Mouse (Mus musculus): ENCODE results near the gene Wdr25.

Wdr25 gene

DNA sequence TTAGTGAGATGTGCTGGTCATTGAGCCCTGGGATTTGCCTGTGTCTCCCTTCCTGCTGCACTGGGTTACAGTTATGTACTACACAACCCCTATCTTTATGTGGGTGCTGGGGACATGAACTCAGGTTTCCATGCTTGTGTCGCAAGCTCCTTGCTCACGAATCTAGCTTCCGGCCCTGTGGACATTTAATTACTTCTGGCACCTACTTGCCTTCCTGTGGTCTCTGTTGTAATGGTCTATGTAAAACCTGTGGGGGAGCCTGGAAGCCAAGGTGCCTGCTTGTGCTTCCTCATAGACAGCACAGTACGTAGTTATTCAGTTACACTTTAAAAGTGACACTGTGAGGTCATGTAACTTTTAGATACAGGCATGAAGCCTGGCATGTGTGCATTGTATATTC is 44.1 kb downstream of the Wdr25 start:
- DNase-seq, result no peak

DNA sequence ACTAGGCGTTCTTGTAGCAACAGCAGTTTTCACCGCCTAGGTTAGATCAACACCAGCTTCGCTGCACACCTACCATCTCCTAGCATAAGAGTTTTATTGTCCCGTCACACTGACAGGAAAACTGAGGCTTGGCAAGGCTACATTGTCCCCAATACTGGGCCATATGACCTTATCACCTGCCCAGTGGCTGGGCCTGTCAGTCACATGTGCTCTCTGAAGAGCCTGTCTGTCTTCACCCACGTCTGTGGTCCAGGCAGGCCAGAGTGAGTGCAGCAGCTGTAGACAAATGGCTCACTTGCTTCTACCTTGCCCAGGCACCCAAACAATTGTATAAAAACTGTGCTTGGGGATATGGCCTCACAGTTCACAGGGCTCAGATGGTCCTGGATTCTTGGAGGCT is 45.4 kb downstream of the Wdr25 start:
- DNase-seq, result no peak

DNA sequence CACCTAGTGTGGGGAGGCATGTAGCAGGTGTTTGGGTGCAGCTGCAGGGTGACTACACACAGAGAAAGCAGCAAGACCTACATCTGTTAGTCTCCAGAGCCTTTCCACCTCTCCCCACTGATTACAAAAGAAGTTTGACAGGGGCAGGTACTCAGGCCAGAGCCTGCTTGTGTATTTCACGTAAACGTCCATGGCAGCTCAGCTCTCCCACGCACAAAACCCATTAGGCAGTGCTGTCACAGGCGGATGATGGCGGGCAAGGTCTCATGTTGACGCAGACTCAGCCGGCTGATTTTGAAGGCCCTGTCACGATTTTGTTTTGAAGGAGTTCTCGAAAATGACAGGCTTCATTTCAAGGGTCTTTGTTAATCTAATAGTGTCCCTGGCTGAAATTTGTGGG is 45.9 kb downstream of the Wdr25 start:
- DNase-seq, result no peak

DNA sequence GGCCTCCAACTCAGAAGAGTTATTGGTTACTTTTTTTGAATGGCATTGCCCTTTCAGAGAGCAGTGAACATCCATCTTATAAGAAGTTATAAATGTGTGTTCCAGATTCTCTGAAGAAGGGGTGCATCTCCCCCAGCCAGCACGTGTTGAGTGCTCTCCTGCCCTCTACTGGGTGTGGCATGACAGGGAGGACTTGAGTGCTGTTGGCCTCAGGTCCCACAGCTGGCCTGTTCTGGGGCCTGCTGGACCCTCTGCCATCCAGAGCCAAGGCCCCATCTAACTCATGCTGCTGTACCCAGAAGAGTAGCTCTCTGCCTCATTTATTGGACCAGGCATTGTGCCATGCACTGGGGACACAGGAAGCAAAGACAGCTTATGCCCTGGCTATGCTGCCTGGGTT is 46.8 kb downstream of the Wdr25 start:
- no peak for DNase-seq

DNA sequence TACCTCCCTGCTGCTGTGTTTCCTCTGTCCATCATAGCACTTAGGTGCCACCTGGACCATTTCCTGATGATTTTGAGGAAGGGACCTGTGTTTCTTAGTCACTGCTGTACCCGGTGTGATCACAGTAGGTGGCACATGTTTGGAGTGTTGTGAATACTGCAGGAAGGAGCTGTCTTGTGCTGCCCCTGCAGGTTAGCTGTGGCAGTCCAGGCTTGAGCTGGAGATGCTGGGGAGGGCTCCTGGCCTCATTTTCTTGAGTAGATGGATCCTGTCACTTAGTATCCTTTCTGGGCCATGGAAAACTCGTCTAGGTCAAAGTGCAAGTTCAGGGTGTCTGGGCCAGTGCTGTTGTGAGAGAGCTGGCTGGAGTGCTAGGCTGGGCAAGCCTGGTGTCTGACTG is 47.9 kb downstream of the Wdr25 start:
- DNase-seq, result no peak

DNA sequence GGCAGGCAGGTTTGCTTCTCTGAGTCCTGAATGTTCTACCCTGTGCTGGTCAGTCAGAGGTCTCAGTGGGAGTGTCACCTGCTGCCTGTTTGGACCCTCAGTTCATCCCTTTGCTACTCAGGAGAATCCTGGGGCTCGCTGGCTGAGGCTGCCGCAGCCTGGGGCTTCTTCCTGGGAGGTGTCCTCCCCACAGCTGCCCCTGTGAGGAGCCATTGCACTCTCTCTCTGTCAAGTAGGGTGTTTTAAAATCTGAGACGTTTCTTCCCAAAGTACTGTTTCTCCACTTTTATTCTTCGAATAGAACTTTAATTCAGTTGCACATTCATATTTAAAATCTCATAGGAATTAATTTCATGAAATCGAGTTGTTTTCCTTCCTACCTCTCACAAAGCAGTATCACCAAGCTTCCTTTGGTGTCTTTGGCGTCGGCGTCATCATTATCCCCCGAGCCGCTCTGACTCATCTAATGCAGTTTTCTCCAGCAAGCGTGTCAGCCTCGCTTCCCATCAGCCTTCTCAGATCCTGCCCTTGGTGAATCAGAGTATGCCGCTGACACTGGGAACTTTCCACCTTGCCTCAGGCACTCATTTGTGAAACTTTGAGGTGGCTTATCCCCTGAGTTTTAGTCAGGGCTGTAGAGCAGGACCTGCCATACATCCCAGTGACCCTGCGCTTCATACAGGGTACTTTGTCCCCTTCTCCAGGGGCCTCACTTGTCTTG is 48.9 kb downstream of the Wdr25 start:
- DNase-seq, result no peak

DNA sequence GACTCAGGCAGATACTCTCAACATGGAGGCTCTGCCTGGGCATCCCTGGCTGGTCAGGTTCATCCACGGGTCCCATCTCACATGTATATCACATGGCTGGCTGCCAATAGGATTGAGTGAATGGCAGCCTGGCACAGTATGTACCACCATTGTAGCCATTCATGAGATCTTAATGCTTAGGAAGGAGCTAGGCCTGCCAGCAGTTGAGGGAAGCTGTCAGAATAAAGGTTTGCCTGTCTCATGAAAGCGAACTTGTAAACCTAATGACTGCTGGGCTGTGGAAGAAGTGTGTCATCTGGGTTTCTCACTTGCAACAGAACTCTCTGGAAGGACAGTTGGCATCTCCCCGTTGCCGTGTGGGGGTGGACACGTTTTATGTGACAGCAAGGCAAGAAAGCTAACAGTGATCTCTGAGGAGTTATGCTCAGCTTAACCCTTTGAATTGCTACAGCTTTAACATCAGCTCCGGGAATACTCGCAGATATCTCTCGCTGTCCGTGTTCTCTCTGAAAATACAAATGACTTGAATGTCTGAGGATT is 59.6 kb downstream of the Wdr25 start:
- no peak for DNase-seq

DNA sequence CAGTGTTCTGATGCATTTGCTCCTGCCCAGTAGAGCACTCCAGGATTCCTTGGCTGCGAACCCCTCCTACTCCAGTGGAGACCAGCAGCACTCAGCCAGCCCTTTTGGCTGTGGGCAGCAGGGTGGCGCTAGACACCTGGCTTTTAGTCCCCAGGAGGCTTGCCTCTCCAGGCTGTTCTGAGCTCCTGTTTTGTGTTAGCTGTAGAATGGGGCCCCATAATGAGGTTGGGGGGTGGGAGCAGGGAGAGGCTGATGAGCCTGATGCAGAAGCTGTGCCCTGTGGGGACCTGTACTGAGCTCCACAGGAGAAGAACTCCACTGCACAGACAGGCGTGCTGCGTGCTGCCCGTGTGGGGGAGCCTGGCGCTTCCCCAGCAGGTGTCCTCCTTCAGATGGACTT is 60.4 kb downstream of the Wdr25 start:
- peak; percentile 15 to 56 for DNase-seq

DNA sequence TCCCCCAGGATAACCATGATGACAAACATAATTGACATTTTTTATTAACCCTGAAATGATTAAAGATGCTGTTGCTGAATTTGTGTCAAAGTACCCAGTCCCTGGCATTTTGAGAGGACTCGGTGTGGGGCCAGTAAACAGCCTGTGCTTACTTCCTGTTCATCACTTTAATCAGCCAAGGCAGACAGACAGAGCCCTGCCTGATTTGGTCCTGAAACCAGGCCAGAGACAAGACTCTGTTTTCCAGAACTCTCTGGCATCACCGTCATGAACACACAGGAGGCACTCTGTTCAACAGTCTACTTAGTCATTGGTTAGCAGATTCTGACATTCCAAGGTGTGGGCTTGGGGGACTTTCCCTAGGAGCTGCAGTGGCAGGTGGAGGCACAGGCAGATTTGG is 61.0 kb downstream of the Wdr25 start:
- DNase-seq, result no peak

DNA sequence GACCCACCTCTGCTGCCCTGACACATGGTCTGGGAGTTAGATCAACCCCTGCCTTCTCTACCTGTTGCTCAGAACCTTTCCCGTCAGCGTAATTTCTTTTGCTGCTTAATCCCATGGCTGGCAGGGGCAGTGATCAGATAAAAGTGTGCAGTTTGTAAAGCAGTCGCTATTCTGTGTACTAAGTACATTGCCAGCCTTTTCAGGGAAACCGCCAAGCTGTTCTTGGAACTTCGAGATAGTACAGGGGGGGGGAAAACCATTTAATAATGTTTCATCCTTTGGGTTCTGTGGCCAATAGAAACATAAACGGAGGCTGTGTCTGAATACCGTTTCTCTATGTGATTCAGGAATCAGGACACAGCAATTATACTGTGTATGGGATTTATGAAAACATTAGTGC is 65.1 kb downstream of the Wdr25 start:
- DNase-seq, result no peak

DNA sequence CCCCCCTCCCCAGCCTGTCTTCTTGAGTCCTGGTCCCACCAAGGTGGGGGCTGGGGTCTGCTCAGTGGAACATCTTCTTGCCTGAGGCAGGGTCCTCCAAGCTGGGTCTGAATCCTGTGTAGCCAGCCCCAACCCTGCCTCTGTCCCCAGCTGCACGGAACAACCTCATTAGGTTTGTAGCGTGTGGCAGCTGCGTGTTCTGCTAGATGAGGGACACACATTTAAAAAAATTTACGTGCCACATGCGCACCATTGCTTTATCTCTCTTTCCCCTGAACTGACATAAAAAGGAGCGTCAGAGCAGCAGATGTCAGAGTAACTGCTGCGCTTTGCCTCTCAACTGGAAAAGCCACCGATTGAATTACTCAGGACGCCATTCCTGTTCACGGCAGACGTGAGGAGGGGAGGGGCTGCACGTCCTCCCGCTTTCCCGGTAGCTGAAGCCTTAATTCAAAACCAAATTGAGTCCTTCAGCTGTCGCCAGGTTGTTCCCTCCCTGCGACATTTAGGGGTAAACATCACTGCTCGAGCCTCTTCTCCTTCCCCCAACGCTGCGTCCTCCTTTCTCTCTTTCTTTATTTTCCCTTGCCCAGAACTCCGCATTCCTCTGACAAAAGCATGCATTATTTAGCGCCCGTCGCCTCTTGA is 65.7 kb downstream of the Wdr25 start:
- no peak for DNase-seq

DNA sequence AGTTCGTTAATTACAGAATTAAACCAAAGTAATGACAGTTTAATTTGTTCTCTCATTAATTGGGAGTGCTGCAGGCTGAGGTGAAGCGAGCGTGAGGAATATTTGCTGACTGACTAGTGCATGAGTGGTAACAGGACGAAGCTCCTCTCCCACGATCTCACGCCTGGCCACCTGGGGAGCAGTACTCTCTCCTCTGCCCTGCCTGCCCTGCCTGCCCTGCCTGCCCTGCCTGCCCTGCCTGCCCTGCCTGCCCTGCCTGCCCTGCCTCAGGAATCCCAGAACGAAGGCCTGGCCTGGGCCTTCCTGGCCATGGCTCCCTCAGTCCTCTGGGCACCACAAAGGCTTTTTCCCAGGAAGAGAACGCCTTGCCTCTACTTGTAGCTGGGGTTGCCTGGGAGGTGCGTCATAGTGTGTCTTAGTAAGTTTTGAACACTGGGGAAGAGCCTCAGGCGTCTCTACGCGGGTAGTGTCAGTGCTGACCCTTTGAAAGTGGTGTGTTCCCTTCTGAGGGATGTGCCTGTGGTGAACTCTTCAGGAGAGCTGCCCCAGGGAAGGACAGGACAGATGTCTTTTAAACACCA is 66.3 kb downstream of the Wdr25 start:
- peak; percentile 41 to 66 for DNase-seq

DNA sequence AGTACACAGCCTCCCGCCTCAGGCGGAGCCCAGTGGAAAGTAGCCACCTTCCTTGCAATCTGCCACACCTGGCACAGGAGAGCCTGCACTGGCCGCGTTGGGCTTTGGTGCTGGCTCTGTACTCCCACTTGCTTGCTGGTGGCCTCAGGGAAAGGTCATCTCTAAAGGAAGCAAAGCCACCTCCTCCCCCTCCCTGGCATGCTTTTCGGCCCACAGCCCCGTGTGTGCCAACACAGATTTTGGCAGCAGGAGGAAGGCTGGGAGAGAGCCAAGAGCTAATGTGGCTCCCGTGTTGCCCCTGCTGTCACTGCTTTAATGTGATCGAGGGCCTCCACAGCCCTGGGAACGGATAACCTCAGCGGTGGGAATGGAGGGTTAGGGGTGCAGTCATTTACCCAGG is 66.8 kb downstream of the Wdr25 start:
- peak; percentile 71 to 76 for DNase-seq

DNA sequence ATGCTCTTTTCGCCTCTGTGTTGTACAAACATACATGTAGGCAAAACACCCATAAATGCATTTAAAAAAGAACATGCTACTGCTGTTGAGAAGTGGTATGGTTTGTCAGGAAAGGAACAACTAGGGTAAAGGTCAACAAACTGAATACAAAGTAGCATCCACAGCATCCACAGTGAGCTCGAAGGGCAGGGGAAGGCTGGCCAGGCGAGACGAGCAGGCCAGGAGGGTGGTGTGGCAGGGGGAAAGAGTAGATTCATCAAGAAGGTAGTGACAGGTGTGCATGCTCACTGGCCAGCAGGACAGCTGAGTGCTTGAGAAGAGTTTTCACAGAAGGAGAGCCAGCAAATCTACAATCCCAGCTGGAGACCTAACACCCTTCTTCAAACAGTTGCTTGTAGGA is 74.2 kb downstream of the Wdr25 start:
- peak; percentile 35 for DNase-seq

DNA sequence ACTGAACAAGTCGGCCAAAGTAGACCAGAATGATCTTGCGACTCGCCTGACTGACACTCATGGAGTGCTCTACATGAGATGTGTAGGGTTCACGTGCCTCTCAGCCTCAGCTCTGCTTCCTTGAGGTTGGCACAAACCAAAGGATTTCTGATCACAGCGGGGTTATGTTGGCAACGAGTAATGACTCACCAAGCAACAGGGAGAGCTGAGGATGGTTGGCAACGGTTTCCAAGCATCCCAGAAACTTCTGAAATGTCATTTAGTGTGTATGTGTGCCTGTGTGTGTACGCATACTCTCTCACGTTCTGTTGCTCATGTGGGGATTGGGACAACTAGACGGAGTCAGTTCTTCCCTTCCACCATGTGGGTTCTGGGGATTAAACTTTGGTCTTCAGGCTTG is 74.6 kb downstream of the Wdr25 start:
- DNase-seq, result no peak

DNA sequence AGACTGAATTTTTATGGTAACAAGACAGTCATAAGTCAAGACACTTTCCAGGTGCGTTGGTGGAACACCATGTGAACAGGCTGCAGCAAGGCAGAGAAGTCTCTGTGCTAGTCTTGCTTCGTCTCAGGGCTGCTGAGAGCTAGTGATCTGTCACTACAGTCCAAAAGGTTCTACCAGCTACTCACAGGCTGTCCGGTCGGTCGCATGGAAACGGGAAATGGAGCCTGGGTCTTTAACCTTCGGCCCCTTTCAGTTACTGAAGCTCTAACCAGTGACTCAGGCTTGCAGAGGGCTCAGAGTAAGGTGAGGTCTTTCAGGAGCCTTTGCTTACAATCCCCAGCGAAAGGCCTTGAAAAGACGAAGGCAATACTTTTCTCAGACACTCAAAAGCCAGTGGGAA is 78.0 kb downstream of the Wdr25 start:
- DNase-seq, result peak; percentile 64 to 74

DNA sequence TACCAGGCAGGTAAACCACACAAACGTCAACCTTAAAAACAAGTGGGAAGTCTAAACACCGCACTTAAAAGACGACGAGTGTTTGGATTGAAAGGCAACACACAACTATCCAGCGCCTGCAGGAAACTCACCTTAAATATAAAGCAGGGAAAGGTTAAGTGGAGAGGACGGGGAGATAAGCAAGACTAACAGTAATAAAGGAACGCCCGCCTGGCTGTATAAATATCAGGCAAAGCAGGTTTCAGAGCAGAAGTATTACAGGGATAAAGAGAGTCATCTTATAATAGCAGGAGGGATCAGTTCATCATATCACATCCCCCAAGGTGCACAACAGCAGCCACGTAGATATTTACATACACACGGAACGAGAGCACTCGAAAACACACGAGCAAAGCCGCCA is 78.8 kb downstream of the Wdr25 start:
- DNase-seq, result no peak

DNA sequence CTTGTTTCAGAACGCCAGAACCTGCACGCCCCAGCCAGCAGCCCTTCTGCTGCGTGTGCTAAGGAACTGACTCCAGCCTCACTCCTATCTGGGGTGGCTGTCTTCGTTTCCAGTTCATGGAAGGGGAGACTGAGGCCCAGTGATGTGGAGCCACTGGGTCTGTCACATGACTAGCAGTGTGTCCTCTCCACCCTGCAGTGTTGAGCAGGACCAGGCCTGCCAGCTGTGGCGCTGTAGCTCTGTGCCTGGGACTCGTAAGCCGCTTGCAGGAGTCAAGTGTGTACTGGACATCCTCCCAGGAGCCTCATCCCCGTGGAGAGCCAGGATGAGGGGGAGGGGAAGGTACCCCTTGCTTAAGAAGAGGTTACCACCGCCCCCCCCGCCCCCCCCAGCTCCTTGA is 86.5 kb downstream of the Wdr25 start:
- DNase-seq, result peak in 1 of 2 experiments; percentile 11

DNA sequence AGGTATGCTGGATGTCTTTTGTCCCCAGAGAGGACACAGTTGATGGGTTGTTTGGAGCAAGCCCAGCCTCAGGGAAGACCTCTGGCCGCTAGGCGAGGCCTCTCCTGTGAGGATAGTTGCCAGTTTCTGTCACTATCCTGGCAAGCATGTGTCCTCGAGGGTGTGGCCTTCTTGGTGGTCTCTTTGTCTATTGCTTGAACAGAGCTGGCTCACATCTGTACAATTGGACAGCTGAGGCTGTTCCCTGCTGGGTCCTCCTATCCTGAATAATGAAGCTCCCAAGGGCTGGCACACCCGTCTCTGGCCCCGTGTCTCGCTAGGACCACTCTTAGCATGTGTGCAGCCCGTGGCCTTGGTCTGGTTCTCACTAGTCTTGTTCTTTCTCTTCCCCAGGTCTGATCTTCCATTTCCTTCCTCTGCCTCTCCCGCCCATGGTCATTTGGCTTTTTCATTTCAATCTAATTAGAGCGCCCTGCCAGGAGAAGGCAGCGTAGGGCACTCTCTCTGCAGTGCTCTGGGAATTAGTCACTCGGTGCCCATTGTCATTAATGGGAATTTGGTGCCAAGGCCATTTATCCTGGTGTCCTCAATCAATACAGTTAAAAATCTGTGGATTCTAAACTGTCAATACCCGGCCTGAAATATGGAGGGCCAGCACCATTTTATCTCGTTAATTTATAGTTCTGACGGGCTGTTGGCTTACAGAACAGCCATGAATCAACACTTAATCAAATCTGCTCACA is 88.7 kb downstream of the Wdr25 start:
- no peak for DNase-seq

DNA sequence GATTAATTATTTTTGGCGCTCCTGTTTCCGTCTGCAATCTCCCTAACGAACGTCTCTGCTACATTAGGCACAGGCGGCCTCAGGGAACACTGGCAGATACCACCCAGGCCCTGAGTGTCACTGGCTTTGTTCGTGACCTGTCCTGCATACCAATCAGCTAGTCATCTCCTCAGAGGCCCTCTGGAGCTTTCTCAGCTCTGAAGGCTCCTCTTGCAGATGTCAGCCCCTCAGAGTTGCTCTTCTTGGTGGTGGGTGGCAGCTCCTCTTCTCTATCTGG is 89.2 kb downstream of the Wdr25 start:
- DNase-seq, result no peak

DNA sequence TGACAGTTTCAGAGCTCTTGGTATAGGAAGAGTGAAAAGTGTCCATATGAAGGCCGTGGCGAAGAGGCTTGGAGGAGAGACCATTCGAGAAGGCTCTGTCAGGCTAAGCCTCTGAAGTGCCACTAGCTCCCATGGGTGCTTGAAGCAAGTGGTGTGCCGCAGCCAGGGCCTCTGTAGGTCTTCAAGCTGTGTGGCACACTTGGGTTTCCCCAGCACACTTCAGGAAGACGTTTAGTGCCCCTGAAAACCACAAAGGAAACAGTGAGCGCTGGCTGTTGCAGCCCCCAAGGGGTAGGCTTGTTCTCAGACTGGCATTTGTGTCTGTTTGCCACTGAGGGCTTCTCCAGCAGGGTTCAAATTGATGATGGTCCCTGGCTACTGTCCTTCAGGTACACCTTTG is 90.1 kb downstream of the Wdr25 start:
- DNase-seq, result no peak

DNA sequence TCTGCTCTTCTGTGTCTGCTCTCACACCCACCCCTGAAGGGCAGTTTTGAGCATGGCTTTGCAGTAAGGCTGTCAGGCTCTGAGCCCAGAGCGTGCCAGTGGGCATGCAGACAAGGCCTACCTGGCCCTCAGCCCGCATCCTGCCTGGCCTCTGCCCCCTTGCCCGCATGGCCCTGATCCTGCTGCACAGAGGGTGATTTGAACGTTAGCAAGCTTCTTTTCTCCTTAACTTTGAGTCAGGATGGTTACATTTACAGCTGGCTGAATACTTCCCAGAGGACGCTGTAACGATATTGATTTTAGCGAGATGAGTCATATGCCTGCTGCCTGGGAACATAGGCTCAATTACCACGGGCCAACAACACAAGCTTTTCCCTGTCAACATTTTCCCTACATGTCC is 91.0 kb downstream of the Wdr25 start:
- peak; percentile 50 to 67 for DNase-seq

DNA sequence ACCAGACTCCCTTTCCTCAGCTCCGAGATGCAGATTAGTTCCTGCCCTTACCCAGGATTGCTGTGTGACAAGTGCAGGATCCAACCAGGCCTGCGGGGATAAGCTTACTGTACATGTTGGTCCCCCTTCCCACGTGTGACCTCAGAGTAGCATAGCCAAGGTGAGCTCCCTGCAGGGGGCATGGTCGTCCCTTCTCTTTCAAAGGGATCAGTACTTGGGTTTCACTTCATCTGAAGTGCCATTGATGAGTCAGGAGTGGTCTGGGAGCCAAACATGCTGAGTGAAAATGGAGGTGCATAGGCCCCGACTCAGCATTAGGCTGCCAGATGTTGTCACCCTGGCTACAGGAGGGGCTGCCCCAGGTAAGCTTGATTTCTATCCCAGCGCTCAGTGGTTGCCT is 91.6 kb downstream of the Wdr25 start:
- DNase-seq, result no peak

DNA sequence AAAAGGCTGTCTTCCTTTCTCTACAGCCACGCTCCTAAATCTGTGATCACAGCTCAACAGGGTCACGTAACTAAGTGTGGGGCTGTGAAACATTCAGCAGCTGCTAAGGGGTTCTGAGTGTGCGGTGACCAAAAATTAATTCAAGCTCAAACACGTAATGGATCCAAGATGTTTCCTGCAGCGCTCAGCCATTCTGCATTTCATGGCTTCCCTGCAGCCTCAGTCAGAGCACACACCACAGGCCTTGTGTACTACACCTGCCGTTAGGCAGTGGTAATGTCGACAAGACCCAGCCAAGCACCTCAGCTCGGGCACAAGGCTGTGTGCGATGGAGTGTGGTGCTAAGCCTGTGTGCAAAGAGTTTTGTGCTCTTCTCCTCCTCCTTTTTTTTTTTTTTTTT is 94.0 kb downstream of the Wdr25 start:
- no peak for DNase-seq
